8 mouse cellular contexts compared by ENCODE assay signal in the genomic region with DNA sequence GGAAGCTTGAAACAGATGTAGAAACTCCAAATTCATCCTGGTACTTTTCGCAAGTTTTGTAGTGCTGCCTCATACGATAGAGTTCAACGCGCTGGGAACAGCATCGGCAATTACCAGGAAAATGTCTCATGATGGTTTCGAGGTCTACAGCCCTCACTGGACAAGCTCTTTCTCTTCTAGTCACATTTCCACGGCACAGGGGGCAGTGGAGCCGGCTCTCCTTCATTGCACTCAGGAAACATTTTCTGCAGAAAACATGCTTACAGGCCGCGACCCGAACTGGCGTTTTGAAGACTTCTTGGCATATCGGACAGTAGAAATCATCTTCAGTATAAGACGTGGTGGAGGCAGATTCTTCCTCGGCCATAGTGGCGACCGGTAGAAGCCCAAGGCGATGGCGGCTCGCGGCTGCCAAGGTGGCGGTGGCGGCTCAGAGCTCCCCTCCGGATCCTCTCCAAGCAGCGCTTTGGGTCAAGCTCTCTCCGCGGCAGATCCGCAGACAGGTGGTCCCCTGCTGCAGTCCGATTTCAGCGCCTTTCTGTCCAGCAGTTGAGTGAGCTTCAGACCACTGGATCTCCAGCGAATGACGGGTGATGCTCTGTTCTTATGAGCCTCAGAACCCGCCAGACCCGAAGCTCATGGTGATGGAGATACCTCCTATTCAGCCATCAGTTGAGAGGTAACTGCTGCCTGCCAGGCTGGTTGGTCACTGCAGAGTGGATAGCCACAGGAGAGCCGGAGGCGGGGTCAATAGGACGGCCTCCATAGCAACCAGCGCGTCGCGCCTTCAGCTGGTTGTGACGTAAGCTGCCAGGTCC. TPM values are rescaled to one million over a fixed set of nuclear protein-coding genes. Genes with fewer than 3 reads are reported as not detected.
DNase-seq lines count a peak whose midpoint lies in the region; ATAC-seq and TF ChIP-seq lines count a peak whose summit lies in the region.

A gene (minus strand): TSS at position 713 of the 818 bp plus-strand sequence.

- no peaks in the 10 kb centered on the region; the same call in none of the 2 replicates for H3K4me1 ChIP-seq in liver, adult 2 months (ENCODE audit: control insufficient read depth, insufficient read depth, low read length)
- H3K4me1 ChIP-seq in kidney, embryonic 15.5 days = no peaks in the 10 kb centered on the region
- H3K4me1 ChIP-seq in liver, postnatal 0 days (ENCODE audit: insufficient read depth) = no peaks in the 10 kb centered on the region

- no peaks in the 10 kb centered on the region for H3K79me2 ChIP-seq in liver, adult 2 months (ENCODE audit: control insufficient read depth, insufficient read depth, low read length)

- no peak for TF ChIP-seq EP300 in liver, postnatal 0 days (IDR thresholded peaks at IDR 0.05; ENCODE audit: low read depth)

- H3K36me3 ChIP-seq in liver, adult 2 months (ENCODE audit: control insufficient read depth, insufficient read depth, low read length) = no peaks in the 10 kb centered on the region
- H3K36me3 ChIP-seq in kidney, embryonic 15.5 days = no peaks in the 10 kb centered on the region
- H3K36me3 ChIP-seq in liver, postnatal 0 days (replicated peaks; ENCODE audit: insufficient read depth, low read length) = no peaks in the 10 kb centered on the region

- TF ChIP-seq POLR2A in liver, adult 2 months (IDR thresholded peaks at IDR 0.05; ENCODE audit: extremely low read depth, insufficient read depth, low read length) = no peak

- H3K4me3 ChIP-seq in liver, adult 2 months (ENCODE audit: insufficient read depth, low read depth, low read length) = peak within 1 kb of the TSS; percentile 35
- H3K4me3 ChIP-seq in kidney, embryonic 15.5 days (replicated peaks) = peak within 1 kb of the TSS; percentile 39
- H3K4me3 ChIP-seq in liver, postnatal 0 days (ENCODE audit: low read depth, low read length) = peak within 1 kb of the TSS; percentile 21; the same call in 1 of the 2 replicates

- no peak within 1 kb of the TSS for H3K27ac ChIP-seq in liver, adult 2 months (replicated peaks; ENCODE audit: insufficient read depth, low read depth, low read length)
- H3K27ac ChIP-seq in kidney, embryonic 15.5 days = no peak within 1 kb of the TSS
- H3K27ac ChIP-seq in liver, postnatal 0 days (ENCODE audit: low read depth) = no peak within 1 kb of the TSS

- ATAC-seq in kidney, embryonic 15.5 days (replicated peaks; ENCODE audit: low FRiP score) = peak; percentile 89
- ATAC-seq in liver, postnatal 0 days = peak; percentile 58; the same call in 1 of the 2 replicates
- ATAC-seq in inflammation-experienced regulatory T-cells, adult 6 months = no peak

- TF ChIP-seq CTCF in liver, adult 2 months (IDR thresholded peaks at IDR 0.05; ENCODE audit: low read depth, low read length) = no peak
- TF ChIP-seq CTCF in liver, postnatal 0 days (IDR thresholded peaks at IDR 0.05; ENCODE audit: low read depth) = no peak

- no peak within 1 kb of the TSS for H3K9ac ChIP-seq in liver, adult 2 months (ENCODE audit: low read depth, low read length)
- no peak within 1 kb of the TSS for H3K9ac ChIP-seq in kidney, embryonic 15.5 days
- no peak within 1 kb of the TSS for H3K9ac ChIP-seq in liver, postnatal 0 days (replicated peaks)

- DNase-seq in liver, adult 2 months (ENCODE audit: extremely low read depth, low read depth, low spot score) = peak; percentile 48
- no peak for DNase-seq in liver
- peak; percentile 54 to 64 for DNase-seq in cerebellum, postnatal 14 days
- DNase-seq in gastrocnemius, postnatal 14 days = peak; percentile 5
- peak; percentile 26 for DNase-seq in liver, postnatal 0 days
- peak; percentile 77 for DNase-seq in retina, postnatal 1 day

- H3K27me3 ChIP-seq in liver, adult 2 months (ENCODE audit: control insufficient read depth, insufficient read depth, low read length) = no peaks in the 10 kb centered on the region
- H3K27me3 ChIP-seq in kidney, embryonic 15.5 days = peaks cover 45% of the 10 kb centered on the region
- no peaks in the 10 kb centered on the region for H3K27me3 ChIP-seq in liver, postnatal 0 days (ENCODE audit: insufficient read depth, low read length)

- WGBS in liver, adult 2 months = 5% methylated on average over 42 of the region's 42 CpGs
- WGBS in kidney, embryonic 15.5 days = 31% methylated on average over 42 of the region's 42 CpGs
- 25% methylated on average over 42 of the region's 42 CpGs for WGBS in liver, postnatal 0 days (ENCODE audit: insufficient replicate concordance)

- intact Hi-C loops in gastrocnemius, postnatal 14 days (cut with DNase I; ENCODE audit: low total_unique reads) = no loop called here

- no peaks in the 10 kb centered on the region for H3K9me3 ChIP-seq in kidney, embryonic 15.5 days (replicated peaks)
- no peaks in the 10 kb centered on the region for H3K9me3 ChIP-seq in liver, postnatal 0 days (ENCODE audit: low read length)

- H3K4me2 ChIP-seq in kidney, embryonic 15.5 days = peak within 1 kb of the TSS; percentile 69
- peak within 1 kb of the TSS; percentile 60 for H3K4me2 ChIP-seq in liver, postnatal 0 days (ENCODE audit: low read depth, low read length)

RNA-seq across cellular contexts. Expression of the gene that starts here (rescaled TPM):
- total RNA-seq in liver, adult 2 months (2014; rRNA removed) = not detected in 2 replicates
- polyA plus RNA-seq in liver, adult 2 months (2012; rRNA removed) = not detected in 2 replicates
- total RNA-seq in gastrocnemius, postnatal 14 days (2021) = not detected
- 0.14 TPM in 1 of 2 replicates, not detected in the other for polyA plus RNA-seq in kidney, embryonic 15.5 days (2015; fragmentation: Nextera tagmentation; extraction: Ambion mirVana)
- polyA plus RNA-seq in liver, postnatal 0 days (2015; fragmentation: Nextera tagmentation; extraction: Ambion mirVana) = not detected in 2 replicates
- polyA plus RNA-seq in inflammation-experienced regulatory T-cells, adult 6 months (2017; shearing (Covaris generic)) = not detected

Comparison
In these comparisons a context has a peak if more than half of its experiments do, and no peak if none do; other contexts are left out.
1. Peak in DNase-seq and H3K4me3 ChIP-seq in liver, adult 2 months; RNA of the gene not detected or under 1 TPM.
2. Peak in DNase-seq in gastrocnemius, postnatal 14 days; RNA of the gene not detected or under 1 TPM.
3. Peak in ATAC-seq, H3K4me3 ChIP-seq and H3K4me2 ChIP-seq in kidney, embryonic 15.5 days; RNA of the gene not detected or under 1 TPM.
4. Peak in DNase-seq, ATAC-seq, H3K4me3 ChIP-seq and H3K4me2 ChIP-seq in liver, postnatal 0 days; RNA of the gene not detected or under 1 TPM.